Mouse (Mus musculus) MEL (cell line): ENCODE measurements around the gene Psmc5.

ENCODE experiments used
- CTCF ChIP-seq, 3 experiments: IDR thresholded peaks in 2 of 3; conservative IDR thresholded peaks in 1 of 3; 2 replicates each; pipeline ENCODE4 v1.5.1; 2011 to 2012; ENCODE audit warnings: low read length in 3 of 3, low read depth in 2 of 3, mild to moderate bottlenecking in 2 of 3, improper control_type of control experiment in 1 of 3, inconsistent platforms in 1 of 3, mixed read lengths in 1 of 3, moderate library complexity in 1 of 3; ENCODE audit not compliant: control insufficient read depth in 1 of 3, insufficient read depth in 1 of 3, poor library complexity in 1 of 3, severe bottlenecking in 1 of 3
- E2F4 ChIP-seq: IDR thresholded peaks from 2 replicates; pipeline ENCODE4 v1.6.1; 2011; ENCODE audit warnings: low read depth, low read length, improper control_type of control experiment, borderline replicate concordance
- GATA1 ChIP-seq: IDR thresholded peaks from 2 replicates; pipeline ENCODE4 v1.6.1; 2011; ENCODE audit warnings: low read depth, low read length, improper control_type of control experiment
- HCFC1 ChIP-seq: IDR thresholded peaks from 2 replicates; pipeline ENCODE4 v1.6.1; 2012; ENCODE audit warnings: low read depth, mild to moderate bottlenecking, inconsistent platforms, low read length, improper control_type of control experiment, moderate library complexity
- MAFK ChIP-seq: IDR thresholded peaks from 2 replicates; pipeline ENCODE4 v1.6.1; 2011; ENCODE audit warnings: low read depth, mild to moderate bottlenecking, low read length, improper control_type of control experiment, borderline replicate concordance
- MAX ChIP-seq: IDR thresholded peaks from 2 replicates; pipeline ENCODE4 v1.6.1; 2011; ENCODE audit warnings: low read length, improper control_type of control experiment
- MAZ ChIP-seq: IDR thresholded peaks from 2 replicates; pipeline ENCODE4 v1.6.1; 2012; ENCODE audit warnings: low read depth, mild to moderate bottlenecking, inconsistent platforms, low read length, improper control_type of control experiment
- POLR2A ChIP-seq, 2 experiments: IDR thresholded peaks; 2 replicates each; pipeline ENCODE4 v1.6.1; 2011 to 2012; ENCODE audit warnings: low read length in 2 of 2, mild to moderate bottlenecking in 2 of 2, control low read depth in 1 of 2, improper control_type of control experiment in 1 of 2, low read depth in 1 of 2, moderate library complexity in 1 of 2; ENCODE audit not compliant: control insufficient read depth in 1 of 2, insufficient read depth in 1 of 2, poor library complexity in 1 of 2
- RAD21 ChIP-seq: IDR thresholded peaks from 2 replicates; pipeline ENCODE4 v1.6.1; 2011; ENCODE audit warnings: mild to moderate bottlenecking, low read depth, low read length, improper control_type of control experiment
- SIN3A ChIP-seq: IDR thresholded peaks from 2 replicates; pipeline ENCODE4 v1.6.1; 2012; ENCODE audit warnings: low read length, improper control_type of control experiment, inconsistent platforms
- TBP ChIP-seq: IDR thresholded peaks from 2 replicates; pipeline ENCODE4 v1.8.0; 2011; ENCODE audit warnings: low read depth, low read length, improper control_type of control experiment
- USF1 ChIP-seq: IDR thresholded peaks from 2 replicates; pipeline ENCODE4 v1.6.1; 2014; ENCODE audit warnings: low read depth, mild to moderate bottlenecking, inconsistent platforms, low read length, improper control_type of control experiment, moderate library complexity

- TF ChIP-seq CTCF (IDR thresholded peaks at IDR 0.05 in 2 of 3, conservative IDR thresholded peaks at IDR 0.05 in 1 of 3; ENCODE audit: control insufficient read depth in 1 of 3, insufficient read depth in 1 of 3, low read depth in 2 of 3, low read length in 3 of 3, poor library complexity in 1 of 3, severe bottlenecking in 1 of 3) (no peak), GATA1 (no peak), POLR2A (IDR thresholded peaks at IDR 0.05; ENCODE audit: control insufficient read depth in 1 of 2, insufficient read depth in 1 of 2, low read depth in 1 of 2, low read length in 2 of 2, poor library complexity in 1 of 2) (peak; percentile 60 to 91), RAD21 (no peak), E2F4 (no peak), HCFC1 (peak; percentile 86), USF1 (peak; percentile 49; the same call in 1 of the 2 replicates), MAZ (no peak), MAFK (no peak), MAX (peak; percentile 92), TBP (no peak), SIN3A (peak; percentile 80; the same call in 1 of the 2 replicates)
Observed at GRCm38 (mm10) chr11:106215927-106216729, 39.8 kb upstream of the Psmc5 start, which contains the start of gene Ccdc47.
